Mouse (Mus musculus) ES-E14 (cell line): ENCODE results near the gene Mfsd2a. TPM values are rescaled to one million over a fixed set of nuclear protein-coding genes. Genes with fewer than 3 reads are reported as not detected.

Experiments
- DNase-seq: peaks from one replicate; pipeline ENCODE4 v3.0.0-alpha.2; 2013; ENCODE audit warnings: low read depth, low spot score
- H3K27ac ChIP-seq: 2 replicates; pipeline ENCODE4 v1.5.1; 2012; ENCODE audit warnings: low read depth, mild to moderate bottlenecking, low read length, moderate library complexity, mixed read lengths; ENCODE audit not compliant: poor library complexity, insufficient read depth, severe bottlenecking
- H3K36me3 ChIP-seq: 2 replicates; pipeline ENCODE4 v1.6.1; 2012; ENCODE audit warnings: mild to moderate bottlenecking, low read length, moderate library complexity, mixed read lengths; ENCODE audit not compliant: control insufficient read depth, poor library complexity, insufficient read depth, severe bottlenecking
- H3K4me1 ChIP-seq, 2 experiments: fragments of 150-350 bp in 1 of 2; sonication (generic) in 1 of 2; 2 replicates each; pipeline ENCODE4 v1.6.1; 2012; ENCODE audit warnings: low read length in 2 of 2, mild to moderate bottlenecking in 1 of 2, mixed read lengths in 1 of 2; ENCODE audit not compliant: control insufficient read depth in 2 of 2, insufficient read depth in 2 of 2, poor library complexity in 1 of 2
- H3K4me3 ChIP-seq, 2 experiments: fragments of 150-350 bp in 1 of 2; sonication (generic) in 1 of 2; 2 replicates each; pipeline ENCODE4 v1.5.1; 2012; ENCODE audit warnings: low read length in 2 of 2, low read depth in 1 of 2, mild to moderate bottlenecking in 1 of 2, mixed read lengths in 1 of 2; ENCODE audit not compliant: insufficient read depth in 1 of 2, poor library complexity in 1 of 2, severe bottlenecking in 1 of 2
- H3K9ac ChIP-seq: 2 replicates; pipeline ENCODE4 v1.6.1; 2012; ENCODE audit warnings: low read depth, mild to moderate bottlenecking, low read length, mixed read lengths; ENCODE audit not compliant: poor library complexity, insufficient read depth, severe bottlenecking
- H3K9me3 ChIP-seq: fragments of 150-350 bp; sonication (generic); 2 replicates; pipeline ENCODE4 v1.6.1; 2012; ENCODE audit warnings: low read depth, mild to moderate bottlenecking, low read length; ENCODE audit not compliant: control insufficient read depth, insufficient read depth
- CHD2 ChIP-seq: IDR thresholded peaks from 2 replicates; pipeline ENCODE4 v1.6.1; 2014; ENCODE audit warnings: mild to moderate bottlenecking, low read depth, low read length, inconsistent platforms
- HCFC1 ChIP-seq: IDR thresholded peaks from 2 replicates; pipeline ENCODE4 v1.6.1; 2012; ENCODE audit warnings: low read length, inconsistent platforms, borderline replicate concordance; ENCODE audit not compliant: insufficient read depth
- MAFK ChIP-seq: IDR thresholded peaks from 2 replicates; pipeline ENCODE4 v1.6.1; 2014; ENCODE audit warnings: mild to moderate bottlenecking, low read depth, low read length, inconsistent platforms; ENCODE audit not compliant: insufficient read depth
- ZC3H11A ChIP-seq: IDR thresholded peaks from 2 replicates; pipeline ENCODE4 v1.6.1; 2012; ENCODE audit warnings: low read depth, mild to moderate bottlenecking, inconsistent platforms, low read length, borderline replicate concordance
- ZNF384 ChIP-seq: IDR thresholded peaks from 2 replicates; pipeline ENCODE4 v1.6.1; 2012; ENCODE audit warnings: low read depth, low read length, inconsistent platforms
- in situ Hi-C, 2 experiments: fragments of 600-800 bp; cut with MboI; formaldehyde crosslinking; loops; one replicate each; pipeline ENCODE4 v1.15.1; 2025; ENCODE audit warnings: low sequenced_read_pairs in 2 of 2, inconsistent platforms in 1 of 2; ENCODE audit not compliant: unreplicated experiment in 2 of 2
- total RNA-seq: library from RNA; depleted of rRNA; stranded (reverse); fragments of 300-350 nt; gene quantifications from 2 replicates; pipeline ENCODE4 v1.2.3, GENCODE M21; 2012

Mfsd2a gene
- total RNA-seq, 1 experiment: 4.3 TPM

GRCm38 (mm10) chr4:122935466-122936099 is 25.4 kb downstream of the Mfsd2a start:
- no peak overlapping the region for H3K4me3 ChIP-seq
- no peak for TF ChIP-seq MAFK
- TF ChIP-seq CHD2: no peak
- no peak for TF ChIP-seq HCFC1
- TF ChIP-seq ZC3H11A: no peak
- no peak for TF ChIP-seq ZNF384
- no peaks in the 10 kb centered on the region for H3K36me3 ChIP-seq
- no peak for DNase-seq
- H3K27ac ChIP-seq: no peak overlapping the region
- H3K9ac ChIP-seq: no peak overlapping the region
- no peaks in the 10 kb centered on the region for H3K4me1 ChIP-seq
- no peaks in the 10 kb centered on the region for H3K9me3 ChIP-seq
- in situ Hi-C loops: no loop called here

DNA sequence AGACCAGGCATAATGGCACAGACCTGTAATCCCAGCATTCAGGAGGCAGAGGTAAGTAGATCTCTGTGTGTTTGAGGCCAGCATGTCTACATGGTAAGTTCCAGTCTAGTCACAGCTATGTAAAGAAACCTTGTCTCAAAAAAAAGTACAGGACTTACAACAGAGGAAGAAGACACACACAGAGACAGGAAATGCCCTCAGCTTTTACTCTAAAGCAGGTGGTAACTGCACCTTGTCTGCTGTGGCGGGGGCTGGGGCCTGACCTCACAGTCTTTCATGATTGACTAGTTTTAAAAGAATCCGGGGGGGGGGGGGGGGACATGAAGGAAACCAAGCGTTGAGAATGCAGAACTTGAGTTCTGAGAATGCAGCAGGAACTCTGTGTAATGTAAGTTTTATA is 27.1 kb downstream of the Mfsd2a start:
- TF ChIP-seq HCFC1 (no peak), ZC3H11A (no peak), CHD2 (no peak), ZNF384 (no peak)
- no peaks in the 10 kb centered on the region for H3K9me3 ChIP-seq

GRCm38 (mm10) chr4:122933051-122933591 is 27.9 kb downstream of the Mfsd2a start:
- DNase-seq: no peak
- TF ChIP-seq MAFK (no peak), HCFC1 (no peak), ZC3H11A (no peak), CHD2 (no peak), ZNF384 (no peak)
- H3K36me3 ChIP-seq: no peaks in the 10 kb centered on the region
- H3K9ac ChIP-seq: no peak overlapping the region
- in situ Hi-C loops: no loop called here
- no peaks in the 10 kb centered on the region for H3K9me3 ChIP-seq
- H3K27ac ChIP-seq: no peak overlapping the region
- H3K4me1 ChIP-seq: no peaks in the 10 kb centered on the region
- no peak overlapping the region for H3K4me3 ChIP-seq

More for the DNA sequence above, 27.1 kb downstream of the Mfsd2a start:
- DNase-seq: no peak
- no peaks in the 10 kb centered on the region for H3K36me3 ChIP-seq
- H3K4me3 ChIP-seq: no peak overlapping the region
- no peak overlapping the region for H3K9ac ChIP-seq
- H3K4me1 ChIP-seq: no peaks in the 10 kb centered on the region
- in situ Hi-C loops: no loop called here
- H3K27ac ChIP-seq: no peak overlapping the region

DNA sequence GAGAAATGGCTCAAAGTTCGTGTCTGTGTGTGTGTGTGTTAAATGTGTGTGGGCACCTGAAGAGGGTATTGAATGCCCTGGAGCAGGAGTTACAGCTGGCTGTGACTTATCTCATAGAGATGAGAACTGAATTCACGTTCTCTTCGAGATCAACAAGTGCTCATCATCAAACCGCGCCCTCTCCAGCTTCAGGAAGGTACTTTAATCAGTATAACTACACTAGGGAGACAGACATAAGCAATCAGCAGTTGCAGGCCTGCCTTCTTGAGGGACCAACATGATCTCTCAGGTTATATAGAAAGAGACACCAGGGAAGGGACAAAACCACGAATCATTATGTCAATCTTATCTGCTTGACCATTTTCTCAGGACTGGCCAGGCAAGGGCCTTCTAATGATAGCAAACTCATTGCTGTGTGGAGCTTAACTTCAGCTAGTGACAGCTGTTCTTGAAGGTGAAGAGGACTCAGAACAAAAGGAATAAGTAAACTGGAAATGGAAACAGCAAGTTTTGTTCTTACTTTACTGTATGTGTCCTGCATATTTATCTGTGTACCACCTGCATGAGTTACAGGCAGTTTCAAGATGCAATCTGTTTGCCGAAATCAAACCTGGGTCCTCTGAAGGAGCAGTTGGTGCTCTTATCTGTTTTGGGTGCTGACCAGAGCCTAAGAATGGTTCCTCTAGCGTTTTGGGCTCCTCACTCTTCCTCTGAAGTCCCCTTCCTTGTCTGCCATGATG is 28.6 kb downstream of the Mfsd2a start:
- no peaks in the 10 kb centered on the region for H3K36me3 ChIP-seq
- in situ Hi-C loops: no loop called here
- H3K27ac ChIP-seq: no peak overlapping the region
- H3K4me1 ChIP-seq: no peaks in the 10 kb centered on the region
- H3K9ac ChIP-seq: no peak overlapping the region
- no peak for DNase-seq
- no peak for TF ChIP-seq ZNF384
- no peak for TF ChIP-seq MAFK
- no peak for TF ChIP-seq HCFC1
- no peak for TF ChIP-seq CHD2
- no peak for TF ChIP-seq ZC3H11A
- H3K9me3 ChIP-seq: no peaks in the 10 kb centered on the region
- no peak overlapping the region for H3K4me3 ChIP-seq
